Mouse (Mus musculus) heart, postnatal 4 days (tissue): ENCODE results near the gene Olfr10. TPM values are rescaled to one million over a fixed set of nuclear protein-coding genes. Genes with fewer than 3 reads are reported as not detected.
"Not testable (repeated sequence)": the region's sequence is repeated elsewhere in the genome, so short reads cannot be mapped to it uniquely, and the experiment has no call there.

ENCODE experiments used
- DNase-seq: peaks from one replicate; pipeline ENCODE4 v3.0.0; 2021
- total RNA-seq, 2 experiments: library from RNA; stranded (reverse); gene quantifications; 2 replicates each; pipeline ENCODE4 v1.2.3; 2021

Gene Olfr10
- total RNA-seq = not detected

DNA sequence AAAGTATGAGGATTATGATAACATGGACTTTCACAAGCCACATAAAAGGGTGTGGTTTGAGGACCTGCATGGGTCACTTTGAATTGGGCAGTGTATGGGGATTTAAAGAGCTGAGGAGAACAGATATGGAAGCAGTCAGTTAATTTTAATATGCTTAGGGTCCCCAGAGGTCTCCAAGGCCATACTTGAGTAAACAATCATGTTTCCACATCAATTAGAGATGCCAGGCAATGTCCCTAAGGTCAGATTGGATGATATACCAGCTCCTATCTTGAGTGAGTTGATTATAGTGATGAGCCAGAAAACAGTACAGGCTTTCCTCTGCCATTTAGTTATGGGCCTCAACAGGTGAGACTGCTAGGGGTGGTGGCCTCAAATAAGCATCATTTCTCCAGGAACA lies at the start of gene Olfr10:
Olfr10 (plus strand) TSS at position 301 of the 400 bp plus-strand sequence.
- DNase-seq = no peak

DNA sequence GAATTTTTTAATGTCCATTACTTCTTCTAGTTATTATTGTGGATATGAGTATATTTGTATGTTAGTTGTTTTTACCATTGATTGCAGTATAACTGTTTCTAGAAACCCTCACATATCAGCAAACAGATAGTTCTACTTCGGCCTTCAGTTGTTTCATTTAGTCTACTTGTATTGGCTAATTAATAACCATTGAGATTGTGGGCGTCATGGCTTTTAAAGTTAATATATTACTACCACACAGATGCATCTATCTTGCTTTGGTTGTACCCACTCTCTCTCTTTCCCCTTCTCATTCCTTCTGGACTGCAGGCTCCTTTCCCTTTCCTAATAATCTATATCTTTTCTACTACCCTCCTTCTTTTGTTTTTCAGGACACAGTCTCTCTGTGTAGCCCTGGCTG lies 45.2 kb upstream of the Olfr10 start:
- DNase-seq = no peak

DNA sequence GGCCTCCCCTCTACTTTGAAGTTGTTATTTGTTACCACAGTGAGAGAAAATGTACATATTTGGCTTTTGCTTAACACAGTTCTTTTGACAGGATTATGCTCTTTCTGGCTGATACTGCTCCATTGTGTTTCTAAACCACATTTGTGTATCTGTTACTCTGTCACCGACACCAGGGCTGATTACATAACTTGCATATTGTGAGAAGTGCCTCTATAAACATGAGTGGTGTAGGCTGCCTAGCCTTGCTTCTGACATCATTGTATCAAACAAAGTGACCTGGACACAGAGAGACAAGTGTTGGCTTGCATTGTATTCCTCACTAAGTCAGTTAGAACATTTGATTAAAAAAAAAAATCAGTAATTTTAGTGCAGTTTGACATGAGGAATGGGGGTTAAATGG lies 44.7 kb upstream of the Olfr10 start:
- DNase-seq = no peak

DNA sequence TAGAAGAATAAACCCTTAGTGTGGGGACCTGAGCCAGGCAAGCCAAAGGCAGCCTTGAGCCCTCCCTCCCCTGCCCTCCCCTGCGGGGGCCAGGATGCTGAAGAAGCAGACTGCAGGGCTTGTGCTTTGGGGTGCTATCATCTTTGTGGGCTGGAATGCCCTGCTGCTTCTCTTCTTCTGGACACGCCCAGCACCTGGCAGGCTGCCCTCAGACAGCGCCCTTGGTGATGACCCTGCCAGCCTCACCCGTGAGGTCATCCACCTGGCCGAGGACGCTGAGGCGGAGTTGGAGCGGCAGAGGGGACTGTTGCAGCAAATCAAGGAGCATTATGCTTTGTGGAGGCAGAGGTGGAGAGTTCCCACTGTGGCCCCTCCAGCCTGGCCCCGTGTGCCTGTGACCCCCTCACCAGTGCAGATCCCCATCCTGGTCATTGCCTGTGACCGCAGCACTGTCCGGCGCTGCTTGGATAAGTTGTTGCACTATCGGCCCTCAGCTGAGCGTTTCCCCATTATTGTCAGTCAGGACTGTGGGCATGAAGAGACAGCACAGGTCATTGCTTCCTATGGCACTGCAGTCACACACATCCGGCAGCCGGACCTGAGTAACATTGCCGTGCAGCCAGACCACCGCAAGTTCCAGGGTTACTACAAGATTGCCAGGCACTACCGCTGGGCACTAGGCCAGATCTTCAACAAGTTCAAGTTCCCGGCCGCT lies 43.8 kb upstream of the Olfr10 start:
- peak; percentile 86 for DNase-seq

DNA sequence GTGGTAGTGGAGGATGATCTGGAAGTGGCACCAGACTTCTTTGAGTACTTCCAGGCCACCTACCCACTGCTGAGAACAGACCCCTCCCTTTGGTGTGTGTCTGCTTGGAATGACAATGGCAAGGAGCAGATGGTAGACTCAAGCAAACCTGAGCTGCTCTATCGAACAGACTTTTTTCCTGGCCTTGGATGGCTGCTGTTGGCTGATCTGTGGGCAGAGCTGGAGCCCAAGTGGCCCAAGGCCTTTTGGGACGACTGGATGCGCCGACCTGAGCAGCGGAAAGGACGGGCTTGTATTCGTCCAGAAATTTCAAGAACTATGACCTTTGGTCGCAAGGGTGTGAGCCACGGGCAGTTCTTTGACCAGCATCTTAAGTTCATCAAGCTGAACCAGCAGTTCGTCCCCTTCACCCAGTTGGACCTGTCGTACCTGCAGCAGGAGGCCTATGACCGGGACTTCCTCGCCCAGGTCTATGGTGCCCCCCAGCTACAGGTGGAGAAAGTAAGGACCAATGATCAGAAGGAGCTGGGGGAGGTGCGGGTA lies 43.2 kb upstream of the Olfr10 start:
- no peak for DNase-seq

DNA sequence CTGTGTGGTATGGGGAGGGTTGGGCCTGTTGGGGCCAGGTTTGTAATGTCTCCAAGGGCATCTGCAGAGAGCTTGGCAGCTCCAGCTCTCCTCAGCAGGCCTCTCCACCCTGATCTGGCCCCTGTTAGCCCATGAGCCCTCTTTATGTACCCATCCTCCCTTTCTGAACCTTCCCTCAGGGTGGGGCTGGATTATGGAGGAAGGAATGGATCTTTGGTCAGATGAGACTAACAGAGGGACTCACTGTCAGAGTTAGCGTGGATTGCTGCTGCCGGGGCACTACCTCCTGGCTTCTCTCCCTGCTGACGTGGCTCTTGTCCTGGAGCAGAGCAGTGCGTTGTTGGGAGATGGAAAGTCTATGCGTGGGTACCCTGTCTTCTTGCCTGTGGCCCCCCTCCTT lies 42.3 kb upstream of the Olfr10 start:
- no peak for DNase-seq

DNA sequence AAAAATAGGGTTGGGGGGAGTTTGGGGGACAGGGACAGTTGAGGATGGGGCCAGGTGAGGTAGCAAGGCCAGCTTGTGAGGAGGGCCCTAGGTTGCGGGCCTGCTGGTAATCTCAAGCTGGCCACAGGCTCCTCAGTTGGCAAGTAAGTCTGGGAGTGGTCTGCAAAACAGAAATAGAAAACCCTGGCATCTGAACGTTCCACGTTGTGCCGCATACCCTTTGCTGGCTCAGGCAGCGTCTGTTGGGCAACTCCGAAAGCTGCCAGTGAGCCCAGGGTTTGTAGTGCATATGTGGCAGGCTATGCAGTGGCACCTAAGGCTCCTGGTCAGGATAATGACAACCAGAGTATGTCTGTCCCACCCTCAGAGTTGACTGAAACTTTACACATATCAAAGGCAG lies 41.4 kb upstream of the Olfr10 start:
- DNase-seq = no peak

DNA sequence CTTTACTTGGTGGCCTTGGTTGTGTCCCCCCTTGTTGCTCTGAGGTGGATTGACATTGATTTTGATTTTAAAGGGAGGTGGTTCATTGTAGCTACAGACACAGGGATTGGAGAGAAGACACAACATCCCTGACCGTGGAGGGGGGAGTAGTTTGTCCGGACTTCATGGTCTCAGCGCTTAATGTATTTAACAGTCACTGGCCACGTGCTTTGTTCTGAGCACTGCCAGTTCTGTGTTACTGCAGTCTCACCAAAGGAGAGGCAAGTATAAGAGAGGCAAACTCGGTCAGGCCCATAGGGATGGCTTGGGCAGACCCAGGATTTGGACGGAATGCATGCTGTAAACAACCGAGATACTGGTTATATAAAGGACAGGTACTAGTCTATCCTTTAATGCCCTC lies 40.5 kb upstream of the Olfr10 start:
- DNase-seq = no peak

DNA sequence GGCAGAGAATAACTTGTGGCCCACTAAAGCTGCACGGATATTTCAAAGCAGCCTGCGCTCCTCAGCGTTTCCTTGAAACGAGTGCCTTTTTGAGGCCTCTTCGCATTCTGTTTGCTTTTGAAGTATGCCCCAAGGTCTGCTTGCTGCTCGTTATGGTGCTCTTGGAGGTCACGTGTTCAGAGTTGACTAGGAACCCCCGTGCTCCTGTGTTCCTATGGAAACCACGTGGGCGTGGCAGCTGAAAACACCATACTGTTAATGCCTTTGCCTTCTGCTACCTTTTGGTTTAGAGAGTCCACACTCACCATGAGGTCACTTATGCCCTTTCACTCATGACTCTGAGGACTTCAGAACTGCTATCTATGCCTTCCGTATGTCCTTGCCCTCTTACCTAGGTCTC lies 39.9 kb upstream of the Olfr10 start:
- no peak for DNase-seq

DNA sequence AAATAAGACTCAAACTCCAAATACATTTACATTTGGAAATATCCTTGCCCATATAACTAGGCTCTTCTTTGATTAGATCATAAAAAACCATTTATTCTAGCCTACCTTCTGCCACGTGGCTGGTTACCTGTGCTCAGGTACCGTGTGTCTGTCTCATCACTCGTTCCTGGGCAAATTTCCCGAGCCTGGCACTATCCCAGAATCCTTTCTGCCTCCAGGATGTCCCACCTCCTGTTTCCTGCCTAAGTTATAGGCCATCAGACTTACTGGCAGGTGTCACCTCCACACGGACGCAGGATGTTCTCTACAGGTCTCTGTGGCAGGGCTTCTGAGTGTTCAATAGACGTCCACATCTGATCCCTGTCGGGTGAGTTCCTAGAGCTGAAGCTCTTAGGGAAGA lies 39.4 kb upstream of the Olfr10 start:
- no peak for DNase-seq

DNA sequence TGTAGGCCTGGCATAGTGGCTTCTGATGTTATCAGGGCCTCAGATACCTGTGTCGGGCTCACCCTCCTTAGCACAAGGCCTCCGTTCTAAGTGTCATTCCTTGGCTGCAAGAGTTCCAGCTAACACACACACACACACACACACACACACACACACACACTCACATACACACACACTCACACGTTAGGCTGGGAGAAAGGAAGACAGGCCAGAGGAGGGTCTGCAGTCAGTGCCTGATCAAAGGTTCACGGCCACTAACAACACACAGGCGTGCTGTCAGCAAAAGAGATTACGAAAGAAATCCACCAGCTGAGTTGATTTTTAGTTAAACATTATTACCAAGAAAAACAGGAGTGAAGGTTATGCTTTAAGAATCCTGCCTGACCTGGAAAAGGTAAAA lies 37.9 kb upstream of the Olfr10 start:
- DNase-seq = no peak

DNA sequence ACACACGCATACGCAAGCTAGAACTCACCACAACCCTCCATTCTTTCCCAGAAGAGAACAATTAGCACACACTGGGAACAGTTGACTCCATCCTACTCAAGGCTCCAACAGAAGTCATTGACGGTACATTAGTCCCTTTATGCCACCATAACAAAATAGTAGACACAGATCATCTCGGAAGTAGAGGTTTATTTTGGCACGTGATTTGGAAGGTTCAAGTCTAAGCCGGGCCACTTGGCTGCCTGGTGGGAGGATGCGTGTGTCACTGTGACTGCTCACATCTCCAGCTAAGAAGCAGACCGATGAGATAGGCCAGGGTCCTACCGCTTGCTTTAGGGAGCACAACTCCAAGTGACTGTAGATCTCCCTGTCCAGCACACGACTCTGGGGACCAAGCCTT lies 37.2 kb upstream of the Olfr10 start:
- DNase-seq = no peak

DNA sequence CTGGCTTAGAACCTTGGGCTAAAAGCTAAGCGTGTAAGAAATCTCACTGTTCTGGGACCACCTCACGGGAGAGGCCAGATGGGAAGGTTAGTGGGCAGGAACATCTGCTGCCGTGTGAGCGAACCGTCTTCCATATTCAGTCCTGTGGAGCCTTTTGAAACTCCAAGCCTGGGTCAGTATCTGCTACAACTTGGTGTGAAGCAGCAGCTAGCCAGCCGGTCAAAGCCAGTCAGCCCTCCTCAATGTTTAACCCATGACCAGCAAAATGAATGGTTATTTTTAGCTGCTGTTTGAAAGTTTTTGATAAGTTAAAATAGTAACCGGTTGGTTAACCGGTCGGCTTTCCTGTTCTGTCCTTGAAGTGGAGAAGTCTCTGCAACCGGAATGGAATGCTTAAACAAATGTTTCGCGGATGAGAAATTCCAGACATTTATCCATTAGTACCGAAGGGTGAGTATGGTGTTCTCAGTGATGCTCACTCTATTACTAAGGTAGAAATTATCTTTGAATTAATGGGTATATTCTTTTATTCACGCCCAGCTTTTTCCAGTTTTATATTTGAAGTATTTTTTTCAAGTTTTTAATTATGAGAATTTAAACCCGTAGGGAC lies 36.5 kb upstream of the Olfr10 start:
- peak; percentile 42 for DNase-seq

DNA sequence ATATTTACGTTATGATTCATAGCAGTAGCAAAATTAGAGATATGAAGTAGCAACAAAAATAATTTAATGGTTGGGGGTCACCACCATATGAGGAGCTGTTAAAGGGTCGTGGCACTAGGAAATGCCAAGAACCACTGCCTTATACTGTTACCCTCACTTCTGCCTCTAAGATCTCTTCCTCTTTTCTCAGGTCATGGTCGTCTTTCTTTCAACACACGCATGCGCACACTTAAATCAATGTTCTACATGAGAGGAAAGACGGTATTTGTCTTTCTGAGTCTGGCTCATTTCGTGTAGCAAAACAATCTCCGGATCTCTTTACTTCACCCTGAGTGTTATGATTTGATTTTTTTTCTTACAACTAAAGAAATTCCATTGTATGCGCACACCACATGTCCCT lies 34.8 kb upstream of the Olfr10 start:
- no peak for DNase-seq

DNA sequence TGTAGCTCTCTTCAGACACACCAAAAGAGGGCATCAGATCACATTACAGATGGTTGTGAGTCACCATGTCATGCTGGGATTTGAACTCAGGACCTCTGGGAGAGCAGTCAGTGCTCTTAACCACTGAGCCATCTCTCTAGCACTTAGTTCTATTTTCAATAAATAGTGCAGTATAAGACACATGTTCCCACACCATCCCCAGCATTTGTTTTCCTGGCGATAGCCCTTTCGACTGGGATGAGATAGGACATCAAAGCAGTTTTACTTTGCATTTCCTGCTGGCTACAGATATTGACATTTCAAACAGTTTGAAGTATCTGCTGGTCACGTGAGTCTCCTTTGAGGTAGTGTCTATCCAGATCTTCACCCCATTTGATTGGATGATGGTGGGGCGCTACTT lies 34.2 kb upstream of the Olfr10 start:
- DNase-seq = no peak

DNA sequence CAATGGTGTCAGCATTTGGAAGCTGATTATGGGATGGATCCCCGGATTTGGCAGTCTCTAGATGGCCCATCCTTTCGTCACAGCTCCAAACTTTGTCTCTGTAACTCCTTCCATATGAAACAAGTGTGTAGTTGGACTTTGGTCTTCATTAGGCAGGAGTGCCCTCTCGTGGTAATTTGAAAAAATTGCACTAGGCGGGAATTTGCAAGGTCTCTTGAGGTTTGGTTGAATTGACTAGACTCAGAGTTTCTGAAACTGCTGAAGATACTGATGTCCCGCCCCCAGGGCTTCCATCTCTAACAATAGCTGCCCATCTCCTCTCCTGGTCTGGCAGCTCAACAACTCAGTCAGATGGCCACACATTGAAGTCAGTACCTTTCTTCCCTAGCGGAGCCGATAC lies 33.2 kb upstream of the Olfr10 start:
- DNase-seq = peak; percentile 59

DNA sequence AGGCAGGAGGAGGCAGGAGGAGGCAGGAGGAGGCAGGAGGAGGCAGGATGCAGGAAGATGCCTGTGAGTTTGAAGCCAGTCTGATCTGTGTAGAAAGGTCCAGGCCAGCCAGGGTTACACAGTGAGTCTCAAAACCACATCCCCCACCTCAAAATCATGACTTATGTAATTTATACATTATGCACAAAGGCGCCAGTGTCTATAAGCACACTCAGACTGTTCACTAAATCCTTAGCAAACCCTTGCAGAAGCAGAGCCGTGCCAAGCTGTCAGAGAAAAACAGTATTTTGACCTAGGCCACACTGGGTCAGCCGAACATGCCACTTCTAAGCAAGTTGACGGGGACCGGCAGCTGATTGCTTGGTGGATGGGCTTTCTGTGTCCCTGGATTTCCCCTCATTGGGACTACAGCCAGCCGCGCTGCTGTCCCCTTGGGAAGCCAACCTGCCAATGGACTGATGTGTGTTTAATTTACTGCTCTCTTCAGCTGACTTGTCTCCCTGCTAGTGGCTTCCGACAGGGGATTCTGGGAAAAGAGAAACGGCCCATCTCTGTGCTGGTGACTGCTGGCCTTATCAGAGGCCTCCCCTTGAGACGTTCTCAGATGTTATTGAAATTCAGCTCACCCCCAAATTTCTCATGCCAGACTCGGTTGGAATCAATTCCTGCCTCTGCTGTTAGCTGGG lies 30.6 kb upstream of the Olfr10 start:
- no peak for DNase-seq

DNA sequence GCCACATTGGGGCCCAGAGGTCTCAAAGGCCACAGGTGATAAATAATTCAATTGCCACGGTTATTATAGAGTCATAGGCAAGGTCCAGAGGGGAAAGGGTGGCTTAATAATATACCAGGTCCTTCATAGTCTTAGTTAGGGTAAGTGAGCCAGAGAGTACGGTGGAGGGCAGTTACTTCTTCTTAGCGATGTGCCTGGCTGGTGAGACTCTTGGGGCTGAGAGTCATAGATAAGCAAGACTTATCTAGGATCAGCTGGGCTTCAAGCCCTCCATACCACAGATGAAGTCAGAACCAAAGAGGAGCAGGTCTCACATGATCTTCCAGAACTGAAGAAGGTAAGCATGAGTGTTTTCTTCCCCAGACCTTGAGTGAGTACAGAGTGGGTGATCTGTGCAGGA lies 26.3 kb upstream of the Olfr10 start, which contains the start of gene Olfr1393:
Olfr1393 (plus strand) TSS at position 83 of the 400 bp plus-strand sequence.
- no peak for DNase-seq

DNA sequence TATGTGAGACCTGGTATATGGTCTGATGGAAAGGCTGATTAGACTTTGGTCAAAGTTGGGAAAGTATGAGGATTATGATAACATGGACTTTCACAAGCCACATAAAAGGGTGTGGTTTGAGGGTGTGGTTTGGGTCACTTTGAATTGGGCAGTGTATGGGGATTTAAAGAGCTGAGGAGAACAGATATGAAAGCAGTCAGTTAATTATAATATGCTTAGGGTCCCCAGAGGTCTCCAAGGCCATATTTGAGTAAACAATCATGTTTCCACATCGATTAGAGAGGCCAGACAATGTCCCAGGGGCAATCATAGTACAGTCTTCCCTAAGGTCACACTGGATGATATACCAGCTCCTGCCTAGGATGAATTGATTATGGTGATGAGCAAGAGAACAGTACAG lies 19.6 kb upstream of the Olfr10 start, which contains the start of gene Olfr1392:
Olfr1392 (plus strand) TSS at position 301 of the 400 bp plus-strand sequence.
- not testable (repeated sequence) for DNase-seq

DNA sequence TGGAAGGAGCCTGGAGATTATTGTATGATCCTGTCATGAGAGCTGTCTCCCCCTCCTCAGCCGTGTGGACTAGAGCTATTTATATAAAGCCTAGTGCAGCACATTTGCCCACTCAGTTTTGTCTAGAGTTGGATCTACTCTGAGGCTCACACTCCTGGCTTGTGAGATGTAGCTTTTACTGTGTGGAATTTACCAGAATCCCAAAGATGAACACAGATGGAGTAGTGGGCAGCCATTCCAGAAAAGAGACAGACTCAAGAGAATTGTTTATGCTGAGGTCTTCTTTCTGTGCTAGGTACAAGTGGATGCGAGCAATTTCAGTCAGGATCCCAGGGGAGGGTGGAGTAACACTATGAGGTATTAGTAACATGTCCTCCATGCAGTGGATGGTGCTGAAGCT lies 17.3 kb upstream of the Olfr10 start:
- no peak for DNase-seq

DNA sequence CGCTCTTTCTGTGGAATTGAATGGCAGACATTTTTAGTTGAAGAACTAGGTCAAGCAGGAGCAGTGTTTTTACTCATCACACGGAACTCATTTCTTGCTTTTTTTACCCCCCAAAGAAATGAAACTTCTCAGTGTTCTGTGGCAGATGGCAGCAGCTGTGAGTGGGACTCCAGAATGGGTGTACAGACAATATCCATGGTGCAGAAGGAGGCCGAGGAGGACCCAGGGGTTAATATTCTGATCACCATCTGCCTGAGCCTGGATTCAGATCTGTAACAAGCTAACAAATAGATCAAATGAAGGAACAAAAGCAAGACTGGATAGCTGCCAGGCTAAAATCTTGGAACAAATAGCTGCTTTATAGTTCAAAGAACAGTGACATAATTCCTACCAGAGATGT lies 11.8 kb upstream of the Olfr10 start:
- DNase-seq = no peak

DNA sequence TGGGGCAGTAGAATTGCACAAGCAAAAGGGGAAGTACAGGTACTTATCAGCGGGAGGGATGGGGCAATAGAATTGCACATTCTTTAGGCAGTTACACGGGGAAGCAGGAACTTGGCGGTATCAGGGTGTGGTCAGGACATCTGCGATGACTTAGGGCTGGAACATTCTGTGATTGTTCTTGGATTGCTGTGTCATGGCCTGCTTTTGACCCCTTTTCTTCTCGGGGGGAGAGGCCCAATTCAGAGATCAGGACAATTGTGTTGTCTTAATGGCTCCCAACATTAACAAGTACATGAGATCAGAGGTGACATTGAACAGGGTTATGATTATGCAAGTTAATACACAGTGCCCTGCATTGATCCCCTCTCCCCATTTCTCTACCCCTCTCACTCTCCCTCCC lies 4.0 kb downstream of the Olfr10 start:
- DNase-seq = not testable (repeated sequence)

DNA sequence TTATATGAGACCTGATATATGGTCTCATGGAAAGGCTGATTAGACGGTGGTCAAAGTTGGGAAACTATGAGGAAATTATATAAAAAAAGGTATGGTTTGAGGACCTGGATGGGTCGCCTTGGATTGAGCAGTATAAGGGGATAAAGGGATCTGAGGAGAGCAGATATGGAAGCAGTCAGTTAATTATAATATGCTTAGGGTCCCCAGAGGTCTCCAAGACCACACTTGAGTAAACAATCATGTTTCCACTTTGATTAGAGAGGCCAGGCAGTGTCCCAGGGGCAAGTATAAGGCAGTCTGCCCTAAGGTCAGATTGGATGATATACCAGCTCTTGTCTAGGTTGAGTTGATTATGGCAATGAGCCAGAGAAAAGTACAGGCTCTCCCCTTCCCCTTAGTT lies 17.9 kb downstream of the Olfr10 start, which contains the start of gene Olfr1391:
Olfr1391 (plus strand) TSS at position 301 of the 400 bp plus-strand sequence.
- DNase-seq = no peak
